Mouse (Mus musculus) hindbrain, embryonic 11.5 days (tissue): ENCODE data around the gene Ier2. TPM values are rescaled to one million over a fixed set of nuclear protein-coding genes. Genes with fewer than 3 reads are reported as not detected.

Source experiments
- ATAC-seq: fragments of 200-750 bp; cut with Nextera tagmentation; 2 replicates; pipeline ENCODE4 v1.8.0; 2017; ENCODE audit warnings: mild to moderate bottlenecking, moderate TSS enrichment, moderate library complexity; ENCODE audit not compliant: low FRiP score
- DNase-seq: peaks from one replicate; pipeline ENCODE4 v3.0.0-alpha.2; 2015; ENCODE audit warnings: low spot score
- H3K27ac ChIP-seq: fragments of 300-500 bp; sonication (generic); 2 replicates; pipeline ENCODE4 v1.5.1; 2014; ENCODE audit warnings: mild to moderate bottlenecking, low read depth, low read length
- H3K27me3 ChIP-seq: fragments of 300-500 bp; sonication (generic); 2 replicates; pipeline ENCODE4 v1.6.1; 2014; ENCODE audit warnings: mild to moderate bottlenecking, low read length, moderate library complexity, mixed read lengths; ENCODE audit not compliant: control insufficient read depth, insufficient read depth
- H3K36me3 ChIP-seq: fragments of 300-500 bp; sonication (generic); 2 replicates; pipeline ENCODE4 v1.6.1; 2014; ENCODE audit warnings: mild to moderate bottlenecking, low read length, moderate library complexity, mixed read lengths; ENCODE audit not compliant: control insufficient read depth, insufficient read depth
- H3K4me1 ChIP-seq: fragments of 300-500 bp; sonication (generic); replicated peaks from 2 replicates; pipeline ENCODE4 v1.6.1; 2014; ENCODE audit warnings: low read length, mixed read lengths; ENCODE audit not compliant: control insufficient read depth, insufficient read depth
- H3K4me2 ChIP-seq: fragments of 300-500 bp; sonication (generic); replicated peaks from 2 replicates; pipeline ENCODE4 v1.6.1; 2014; ENCODE audit warnings: mild to moderate bottlenecking, low read depth, low read length
- H3K4me3 ChIP-seq: fragments of 300-500 bp; sonication (generic); 2 replicates; pipeline ENCODE4 v1.5.1; 2014; ENCODE audit warnings: low read depth, low read length
- H3K9ac ChIP-seq: fragments of 300-500 bp; sonication (generic); 2 replicates; pipeline ENCODE4 v1.6.1; 2014; ENCODE audit warnings: low read depth, low read length
- H3K9me3 ChIP-seq: fragments of 300-500 bp; sonication (generic); 2 replicates; pipeline ENCODE4 v1.6.1; 2016; ENCODE audit warnings: low read length; ENCODE audit not compliant: control insufficient read depth
- WGBS: fragments of 180-500 bp; shearing (Covaris S2); extraction: QIAGEN DNeasy Blood & Tissue Kit; methylation state at CpG from one replicate; pipeline ENCODE4 v1.1.7; 2014; 5-methylcytosine and 5-hydroxymethylcytosine counted together
- polyA plus RNA-seq: library from polyadenylated mRNA; unstranded; fragments of >200 nt; fragmentation: Nextera tagmentation; extraction: Ambion mirVana; gene quantifications from 2 replicates; pipeline ENCODE4 v1.2.1, GENCODE M21; 2014

Gene Ier2
- 60.5 and 61.5 TPM in 2 replicates for polyA plus RNA-seq

- Histone ChIP-seq H3K4me1 (no peaks in the 10 kb centered on the region), H3K4me3 (peak within 1 kb of the TSS; percentile 85)
- peak; percentile 77 for ATAC-seq
Measured at GRCm38 (mm10) chr8:84662581-84663065, at the start of gene Ier2. Gene Ier2, minus strand, starts transcription at chr8:84662852.

GRCm38 (mm10) chr8:84711933-84712758 is 49.5 kb upstream of the Ier2 start:
- peaks cover 39% of the 10 kb centered on the region for H3K4me1 ChIP-seq
- DNase-seq = peak; percentile 88
- peak overlapping the region; percentile 89 for H3K27ac ChIP-seq
- H3K4me2 ChIP-seq = no peak overlapping the region
- H3K4me3 ChIP-seq = no peak overlapping the region
- H3K27me3 ChIP-seq = peaks cover 69% of the 10 kb centered on the region
- H3K9ac ChIP-seq = peak overlapping the region; percentile 40
- H3K9me3 ChIP-seq = no peaks in the 10 kb centered on the region
- WGBS = 20% methylated on average over 10 of the region's 11 CpGs
- H3K36me3 ChIP-seq = no peaks in the 10 kb centered on the region
- peak; percentile 86 for ATAC-seq

More at GRCm38 (mm10) chr8:84662581-84663065, at the start of gene Ier2:
- DNase-seq = peak; percentile 96
- no peaks in the 10 kb centered on the region for H3K36me3 ChIP-seq
- H3K27ac ChIP-seq = peak within 1 kb of the TSS; percentile 82
- no peaks in the 10 kb centered on the region for H3K27me3 ChIP-seq
- peak within 1 kb of the TSS; percentile 97 for H3K4me2 ChIP-seq
- H3K9ac ChIP-seq = peak within 1 kb of the TSS; percentile 89
- 0% methylated on average over 27 of the region's 27 CpGs for WGBS
- no peaks in the 10 kb centered on the region for H3K9me3 ChIP-seq

- Histone ChIP-seq H3K4me2 (no peak overlapping the region), H3K9ac (peak overlapping the region; percentile 4; the same call in 1 of the 2 replicates), H3K27ac (peak overlapping the region; percentile 89), H3K4me1 (peaks cover 46% of the 10 kb centered on the region), H3K36me3 (no peaks in the 10 kb centered on the region), H3K4me3 (no peak overlapping the region), H3K9me3 (no peaks in the 10 kb centered on the region), H3K27me3 (peaks cover 69% of the 10 kb centered on the region)
- 59% methylated on average over 3 of the region's 3 CpGs for WGBS
- no peak for DNase-seq
- no peak for ATAC-seq
Measured at GRCm38 (mm10) chr8:84711312-84711711, 48.7 kb upstream of the Ier2 start.

- no peak for ATAC-seq
Measured at GRCm38 (mm10) chr8:84709931-84710330, 47.3 kb upstream of the Ier2 start.

GRCm38 (mm10) chr8:84708774-84709475 is 46.3 kb upstream of the Ier2 start:
- H3K4me1 ChIP-seq = peaks cover 49% of the 10 kb centered on the region
- H3K9me3 ChIP-seq = no peaks in the 10 kb centered on the region
- H3K4me3 ChIP-seq = no peak overlapping the region
- DNase-seq (peak; percentile 97), ATAC-seq (peak; percentile 65)
- WGBS = 12% methylated on average over 12 of the region's 12 CpGs
- H3K9ac ChIP-seq = no peak overlapping the region
- peaks cover 71% of the 10 kb centered on the region for H3K27me3 ChIP-seq
- no peak overlapping the region for H3K27ac ChIP-seq
- H3K36me3 ChIP-seq = no peaks in the 10 kb centered on the region
- H3K4me2 ChIP-seq = no peak overlapping the region

More at GRCm38 (mm10) chr8:84709931-84710330, 47.3 kb upstream of the Ier2 start:
- WGBS = 92% methylated on average over 1 of the region's 1 CpGs
- no peak for DNase-seq
- Histone ChIP-seq H3K4me3 (no peak overlapping the region), H3K4me1 (peaks cover 47% of the 10 kb centered on the region), H3K27ac (no peak overlapping the region), H3K9ac (no peak overlapping the region), H3K4me2 (no peak overlapping the region), H3K36me3 (no peaks in the 10 kb centered on the region), H3K27me3 (peaks cover 71% of the 10 kb centered on the region), H3K9me3 (no peaks in the 10 kb centered on the region)

DNA sequence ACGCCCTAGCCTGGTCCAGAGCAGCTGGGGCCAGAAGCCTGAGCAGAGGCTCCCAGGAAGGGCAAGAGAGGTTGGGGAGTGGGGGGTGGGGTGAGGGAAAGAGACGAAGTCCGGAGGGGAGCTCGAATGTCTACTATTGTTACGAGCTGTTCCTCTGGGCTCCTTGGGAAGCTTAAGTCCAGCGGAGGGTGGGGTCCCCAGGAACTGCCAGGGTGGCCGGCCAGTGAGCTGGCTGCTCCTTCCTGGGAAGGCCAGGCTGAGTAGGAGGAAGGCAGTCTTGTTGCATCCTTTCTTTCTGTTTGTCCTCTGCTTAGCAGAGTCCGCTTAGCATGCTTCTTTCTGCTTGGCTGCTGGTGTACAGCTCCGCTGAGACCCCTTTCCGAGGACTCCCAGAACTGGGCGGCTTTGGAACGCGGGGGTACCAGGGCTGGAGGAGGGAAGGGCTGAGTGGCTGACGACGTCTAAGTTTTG is 45.5 kb upstream of the Ier2 start:
- peaks cover 44% of the 10 kb centered on the region for H3K4me1 ChIP-seq
- DNase-seq = peak; percentile 58
- peak overlapping the region; percentile 34; the same call in 1 of the 2 replicates for H3K9ac ChIP-seq
- ATAC-seq = no peak
- H3K9me3 ChIP-seq = no peaks in the 10 kb centered on the region
- peak overlapping the region; percentile 26 for H3K4me2 ChIP-seq
- WGBS = 3% methylated on average over 15 of the region's 15 CpGs
- H3K36me3 ChIP-seq = no peaks in the 10 kb centered on the region
- H3K4me3 ChIP-seq = peak overlapping the region; percentile 4; the same call in 1 of the 2 replicates
- H3K27ac ChIP-seq = no peak overlapping the region
- H3K27me3 ChIP-seq = peaks cover 72% of the 10 kb centered on the region

- H3K4me1 ChIP-seq = peaks cover 42% of the 10 kb centered on the region
- peaks cover 77% of the 10 kb centered on the region for H3K27me3 ChIP-seq
- H3K9ac ChIP-seq = 0 out of 2 replicates have a peak overlapping the region, but pooled peaks have one; percentile 34
- peak overlapping the region; percentile 26; the same call in 1 of the 2 replicates for H3K4me2 ChIP-seq
- H3K9me3 ChIP-seq = no peaks in the 10 kb centered on the region
- peak overlapping the region; percentile 17; the same call in 1 of the 2 replicates for H3K4me3 ChIP-seq
- H3K36me3 ChIP-seq = no peaks in the 10 kb centered on the region
- ATAC-seq (no peak), DNase-seq (peak; percentile 62)
- 0 out of 2 replicates have a peak overlapping the region, but pooled peaks have one; percentile 17 for H3K27ac ChIP-seq
- WGBS = 1% methylated on average over 21 of the region's 22 CpGs
Measured at GRCm38 (mm10) chr8:84707267-84707883, 44.7 kb upstream of the Ier2 start.
